Mouse (Mus musculus): ENCODE results near the gene Tcf25. TPM values are rescaled to one million over a fixed set of nuclear protein-coding genes. Genes with fewer than 3 reads are reported as not detected.

The Tcf25 gene
- 373 and 551 TPM in 2 replicates for polyA plus RNA-seq (2012; ENCODE audit: insufficient read depth, insufficient read length, low replicate concordance, missing spikeins)

- WGBS = under 1% methylated on average over 75 of the region's 75 CpGs
- TF ChIP-seq CTCF (IDR thresholded peaks at IDR 0.05; ENCODE audit: insufficient read depth, low read depth, low read length) (peak; percentile 47; the same call in 1 of the 2 replicates), POLR2A (IDR thresholded peaks at IDR 0.05; ENCODE audit: insufficient read depth, low read depth, low read length) (peak; percentile 73)
- Histone ChIP-seq H3K4me3 (ENCODE audit: insufficient read depth, low read depth, low read length) (peak within 1 kb of the TSS; percentile 95), H3K27ac (ENCODE audit: insufficient read depth, low read depth, low read length) (peak within 1 kb of the TSS; percentile 98), H3K4me1 (ENCODE audit: control insufficient read depth, insufficient read depth, low read length) (peaks cover 10% of the 10 kb centered on the region)
Measured at GRCm38 (mm10) chr8:123373403-123374238, at the start of gene Tcf25. Gene Tcf25 (plus strand): TSS chr8:123373753.

- no peak overlapping the region for H3K27ac ChIP-seq (ENCODE audit: insufficient read depth, low read depth, low read length)
- H3K4me3 ChIP-seq (ENCODE audit: insufficient read depth, low read depth, low read length) = no peak overlapping the region
- WGBS = 96% methylated on average over 2 of the region's 2 CpGs
- TF ChIP-seq POLR2A (IDR thresholded peaks at IDR 0.05; ENCODE audit: insufficient read depth, low read depth, low read length) (no peak), CTCF (IDR thresholded peaks at IDR 0.05; ENCODE audit: insufficient read depth, low read depth, low read length) (no peak)
- peaks cover 8% of the 10 kb centered on the region for H3K4me1 ChIP-seq (ENCODE audit: control insufficient read depth, insufficient read depth, low read length)
Measured at GRCm38 (mm10) chr8:123328552-123328951, 45.0 kb upstream of the Tcf25 start.

GRCm38 (mm10) chr8:123329350-123329749, 44.2 kb upstream of the Tcf25 start:
- Histone ChIP-seq H3K4me3 (ENCODE audit: insufficient read depth, low read depth, low read length) (no peak overlapping the region), H3K27ac (ENCODE audit: insufficient read depth, low read depth, low read length) (no peak overlapping the region), H3K4me1 (ENCODE audit: control insufficient read depth, insufficient read depth, low read length) (peaks cover 15% of the 10 kb centered on the region)
- TF ChIP-seq CTCF (IDR thresholded peaks at IDR 0.05; ENCODE audit: insufficient read depth, low read depth, low read length) (no peak), POLR2A (IDR thresholded peaks at IDR 0.05; ENCODE audit: insufficient read depth, low read depth, low read length) (no peak)
- 91% methylated on average over 4 of the region's 4 CpGs for WGBS

- WGBS = 84% methylated on average over 5 of the region's 5 CpGs
- TF ChIP-seq POLR2A (IDR thresholded peaks at IDR 0.05; ENCODE audit: insufficient read depth, low read depth, low read length) (no peak), CTCF (IDR thresholded peaks at IDR 0.05; ENCODE audit: insufficient read depth, low read depth, low read length) (no peak)
- Histone ChIP-seq H3K4me1 (ENCODE audit: control insufficient read depth, insufficient read depth, low read length) (peaks cover 15% of the 10 kb centered on the region), H3K4me3 (ENCODE audit: insufficient read depth, low read depth, low read length) (no peak overlapping the region), H3K27ac (ENCODE audit: insufficient read depth, low read depth, low read length) (no peak overlapping the region)
Measured at GRCm38 (mm10) chr8:123329961-123330360, 43.6 kb upstream of the Tcf25 start.

GRCm38 (mm10) chr8:123330701-123331100, 42.9 kb upstream of the Tcf25 start:
- no peak overlapping the region for H3K27ac ChIP-seq (ENCODE audit: insufficient read depth, low read depth, low read length)
- TF ChIP-seq CTCF (IDR thresholded peaks at IDR 0.05; ENCODE audit: insufficient read depth, low read depth, low read length) (no peak), POLR2A (IDR thresholded peaks at IDR 0.05; ENCODE audit: insufficient read depth, low read depth, low read length) (no peak)
- no peak overlapping the region for H3K4me3 ChIP-seq (ENCODE audit: insufficient read depth, low read depth, low read length)
- H3K4me1 ChIP-seq (ENCODE audit: control insufficient read depth, insufficient read depth, low read length) = peaks cover 15% of the 10 kb centered on the region
- 80% methylated on average over 6 of the region's 6 CpGs for WGBS

GRCm38 (mm10) chr8:123331301-123331700, 42.3 kb upstream of the Tcf25 start:
- Histone ChIP-seq H3K27ac (ENCODE audit: insufficient read depth, low read depth, low read length) (no peak overlapping the region), H3K4me1 (ENCODE audit: control insufficient read depth, insufficient read depth, low read length) (peaks cover 15% of the 10 kb centered on the region), H3K4me3 (ENCODE audit: insufficient read depth, low read depth, low read length) (no peak overlapping the region)
- TF ChIP-seq CTCF (IDR thresholded peaks at IDR 0.05; ENCODE audit: insufficient read depth, low read depth, low read length) (no peak), POLR2A (IDR thresholded peaks at IDR 0.05; ENCODE audit: insufficient read depth, low read depth, low read length) (no peak)
- WGBS = 26% methylated on average over 2 of the region's 2 CpGs

GRCm38 (mm10) chr8:123331810-123332209, 41.7 kb upstream of the Tcf25 start:
- 14% methylated on average over 8 of the region's 8 CpGs for WGBS

GRCm38 (mm10) chr8:123332262-123333090, 41.1 kb upstream of the Tcf25 start, which contains the start of gene Spire2:
Gene Spire2 (plus strand): TSS chr8:123332713.
- WGBS = under 1% methylated on average over 84 of the region's 85 CpGs

More at GRCm38 (mm10) chr8:123331810-123332209, 41.7 kb upstream of the Tcf25 start:
- H3K4me1 ChIP-seq (ENCODE audit: control insufficient read depth, insufficient read depth, low read length) = peaks cover 15% of the 10 kb centered on the region
- TF ChIP-seq CTCF (IDR thresholded peaks at IDR 0.05; ENCODE audit: insufficient read depth, low read depth, low read length) = no peak
- no peak for TF ChIP-seq POLR2A (IDR thresholded peaks at IDR 0.05; ENCODE audit: insufficient read depth, low read depth, low read length)
- peak overlapping the region; percentile 68 for H3K27ac ChIP-seq (ENCODE audit: insufficient read depth, low read depth, low read length)
- H3K4me3 ChIP-seq (ENCODE audit: insufficient read depth, low read depth, low read length) = peak overlapping the region; percentile 98

More at GRCm38 (mm10) chr8:123332262-123333090, 41.1 kb upstream of the Tcf25 start, which contains the start of gene Spire2:
- TF ChIP-seq POLR2A (IDR thresholded peaks at IDR 0.05; ENCODE audit: insufficient read depth, low read depth, low read length) = no peak
- peak; percentile 20; the same call in 1 of the 2 replicates for TF ChIP-seq CTCF (IDR thresholded peaks at IDR 0.05; ENCODE audit: insufficient read depth, low read depth, low read length)
- Histone ChIP-seq H3K27ac (ENCODE audit: insufficient read depth, low read depth, low read length) (peak within 1 kb of the TSS; percentile 74), H3K4me3 (ENCODE audit: insufficient read depth, low read depth, low read length) (peak within 1 kb of the TSS; percentile 98), H3K4me1 (ENCODE audit: control insufficient read depth, insufficient read depth, low read length) (peaks cover 20% of the 10 kb centered on the region)

All from olfactory bulb, adult 2 months (tissue).